ENCODE assay signal across 8 mouse cellular contexts in the genomic region with DNA sequence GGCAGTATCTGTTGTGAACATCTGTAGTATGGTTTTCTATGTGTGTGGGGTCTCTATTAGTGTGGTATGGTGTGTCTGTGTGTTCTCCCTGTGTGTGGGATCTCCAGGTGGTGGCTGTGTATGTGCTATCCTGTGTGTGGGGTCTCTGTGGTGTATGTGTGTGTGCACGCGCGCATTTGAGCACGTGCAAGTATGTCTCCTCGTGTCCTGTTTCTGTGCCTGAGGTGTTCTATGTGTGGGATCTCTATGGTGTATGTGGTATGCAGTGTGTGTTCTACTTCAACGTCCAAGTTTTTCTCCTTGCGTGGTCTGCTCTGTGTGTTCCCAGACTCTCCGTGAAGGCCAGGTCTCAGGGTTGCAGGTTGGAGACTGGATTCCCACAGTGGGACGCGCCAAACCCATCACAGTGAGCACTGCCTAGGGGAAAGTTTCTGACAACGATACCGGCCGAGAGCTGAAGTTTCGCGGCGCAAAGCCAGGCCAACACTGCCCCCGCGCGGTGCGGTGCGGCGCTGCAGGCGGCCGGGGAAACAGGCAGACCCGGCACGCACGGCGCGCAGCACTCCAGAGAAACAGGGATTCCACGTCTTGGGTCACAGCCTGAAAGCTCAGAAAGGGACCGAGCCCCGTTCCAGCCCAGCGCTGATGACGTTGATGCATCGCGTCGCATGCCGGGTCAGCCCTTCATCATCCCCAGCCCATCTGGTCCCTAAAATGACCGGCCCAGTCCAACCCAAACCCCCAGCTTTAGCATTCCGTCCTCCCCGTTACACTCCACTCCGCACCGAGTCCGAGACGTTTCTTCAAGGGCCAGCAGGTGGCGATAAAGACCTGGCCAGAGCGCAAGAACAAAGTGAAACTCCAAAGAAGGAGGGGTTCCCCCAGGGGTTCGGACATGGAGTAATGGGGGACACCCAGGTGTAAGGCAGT. TPM values are rescaled to one million over a fixed set of nuclear protein-coding genes. Genes with fewer than 3 reads are reported as not detected.
DNase-seq lines count a peak whose midpoint lies in the region; ATAC-seq and TF ChIP-seq lines count a peak whose summit lies in the region.

No protein-coding gene starts in this region.

- peak overlapping the region; percentile 39 for H3K4me3 ChIP-seq in hindbrain, embryonic 13.5 days

- H3K9ac ChIP-seq in hindbrain, embryonic 13.5 days = peak overlapping the region; percentile 70

- in situ Hi-C loops in Patski (cut with MboI; ENCODE audit: low pct_unique_long_range_greater_than_20kb) = loop anchor here (5.0 kb wide), 4 partner anchors 77 to 357 kb away; no protein-coding TSS in a partner anchor

- H3K4me2 ChIP-seq in hindbrain, embryonic 13.5 days = peak overlapping the region; percentile 61

- H3K27ac ChIP-seq in hindbrain, embryonic 13.5 days = peak overlapping the region; percentile 89

- CTCF ChIA-PET in Patski (lab: Charles Lee) = interaction anchor here (0.6 to 3.4 kb wide), 21 partner anchors 11 to 365 kb away, joined by 3 to 20 read pairs (median 4); partner anchors contain the start of genes Cstad, Ntmt1 and Ptges

- POLR2A ChIA-PET in Patski (lab: Charles Lee) = interaction anchor here (0.5 to 3.3 kb wide), 10 partner anchors 15 to 354 kb away, joined by 3 to 28 read pairs (median 4); no protein-coding TSS in a partner anchor

- no peaks in the 10 kb centered on the region for H3K9me3 ChIP-seq in hindbrain, embryonic 13.5 days

- H3K27me3 ChIP-seq in Patski = no peaks in the 10 kb centered on the region
- peaks cover 7% of the 10 kb centered on the region; the same call in 1 of the 2 replicates for H3K27me3 ChIP-seq in hindbrain, embryonic 13.5 days

- H3K36me3 ChIP-seq in hindbrain, embryonic 13.5 days = no peaks in the 10 kb centered on the region

- peaks cover 42% of the 10 kb centered on the region for H3K4me1 ChIP-seq in hindbrain, embryonic 13.5 days (replicated peaks)

- no peak for TF ChIP-seq CTCF in Patski (IDR thresholded peaks at IDR 0.05)

- peak; percentile 67 for DNase-seq in Patski (ENCODE audit: low read depth, low spot score)
- peak; percentile 98 to 99 for DNase-seq in cerebellum, postnatal 14 days
- peak; percentile 86 to 97 for DNase-seq in frontal cortex, postnatal 14 days (ENCODE audit: low spot score in 2 of 2)
- DNase-seq in layer of hippocampus, postnatal 14 days (ENCODE audit: low spot score in 2 of 2) = peak; percentile 97 to 99
- DNase-seq in lung, postnatal 10 days = peak; percentile 97
- DNase-seq in ovary, postnatal 14 days (ENCODE audit: low spot score) = peak; percentile 99
- peak; percentile 80 to 96 for DNase-seq in thymus, postnatal 10 days (ENCODE audit: low spot score in 2 of 2)

- WGBS in hindbrain, embryonic 13.5 days = 4% methylated on average over 48 of the region's 48 CpGs

- ATAC-seq in Patski = peak; percentile 49
- ATAC-seq in hindbrain, embryonic 13.5 days (ENCODE audit: low FRiP score) = peak; percentile 75

RNA-seq across cellular contexts. Expression of gene 1700001O22Rik, which starts 9.0 kb away (rescaled TPM):
- 9.9 TPM for polyA plus RNA-seq in Patski (2021)
- polyA plus RNA-seq in hindbrain, embryonic 13.5 days (2015; fragmentation: Nextera tagmentation; extraction: Ambion mirVana) = 1.7 and 2.4 TPM in 2 replicates
- 1 to 10 TPM; 2.9 to 3.8 TPM for total RNA-seq in layer of hippocampus, postnatal 14 days (2021)

RNA-seq across cellular contexts. Expression of gene Ntmt1, which starts 13.2 kb away (rescaled TPM):
- 52.7 TPM for polyA plus RNA-seq in Patski (2021)
- 108 and 115 TPM in 2 replicates for polyA plus RNA-seq in hindbrain, embryonic 13.5 days (2015; fragmentation: Nextera tagmentation; extraction: Ambion mirVana)
- 10 to 100 TPM; 38.9 to 41.9 TPM for total RNA-seq in layer of hippocampus, postnatal 14 days (2021)

RNA-seq across cellular contexts. Expression of gene Asb6, which starts 35.7 kb away (rescaled TPM):
- 36.8 TPM for polyA plus RNA-seq in Patski (2021)
- 38.3 and 41.0 TPM in 2 replicates for polyA plus RNA-seq in hindbrain, embryonic 13.5 days (2015; fragmentation: Nextera tagmentation; extraction: Ambion mirVana)
- 10 to 100 TPM; 33.7 to 34.9 TPM for total RNA-seq in layer of hippocampus, postnatal 14 days (2021)

RNA-seq across cellular contexts. Expression of gene Prrx2, which starts 40.3 kb away (rescaled TPM):
- 7.1 TPM for polyA plus RNA-seq in Patski (2021)
- 3.0 and 3.8 TPM in 2 replicates for polyA plus RNA-seq in hindbrain, embryonic 13.5 days (2015; fragmentation: Nextera tagmentation; extraction: Ambion mirVana)
- 1 to 10 TPM; 2.9 to 5.0 TPM for total RNA-seq in layer of hippocampus, postnatal 14 days (2021)

Comparison
In these comparisons a context has a peak if more than half of its experiments do, and no peak if none do; other contexts are left out.
1. Peak in every context shown above with its lines: DNase-seq, ATAC-seq, H3K4me3 ChIP-seq and H3K27ac ChIP-seq.